Mouse (Mus musculus): ENCODE measurements around the gene Zfyve27. TPM values are rescaled to one million over a fixed set of nuclear protein-coding genes. Genes with fewer than 3 reads are reported as not detected.

The Zfyve27 gene
- total RNA-seq, 2 experiments from 2014 or later: 94.5 to 96.4 TPM

GRCm38 (mm10) chr19:42226451-42226850, 62.7 kb downstream of the Zfyve27 start:
- intact Hi-C loops (cut with DNase I): no loop called here
- no peak for DNase-seq

- intact Hi-C loops (cut with DNase I): no loop called here
- DNase-seq: no peak
Observed at GRCm38 (mm10) chr19:42229499-42230287, 65.9 kb downstream of the Zfyve27 start.

- intact Hi-C loops (cut with DNase I): no loop called here
- DNase-seq: no peak
Observed at GRCm38 (mm10) chr19:42230288-42230568, 66.5 kb downstream of the Zfyve27 start.

GRCm38 (mm10) chr19:42230986-42231385, 67.2 kb downstream of the Zfyve27 start:
- intact Hi-C loops (cut with DNase I): no loop called here
- DNase-seq: peak; percentile 57

GRCm38 (mm10) chr19:42237602-42238340, 74.0 kb downstream of the Zfyve27 start:
- intact Hi-C loops (cut with DNase I): no loop called here

GRCm38 (mm10) chr19:42238341-42238715, 74.6 kb downstream of the Zfyve27 start:
- no peak for DNase-seq
- intact Hi-C loops (cut with DNase I): no loop called here

More at GRCm38 (mm10) chr19:42237602-42238340, 74.0 kb downstream of the Zfyve27 start:
- peak; percentile 17 for DNase-seq

GRCm38 (mm10) chr19:42240881-42241280, 77.1 kb downstream of the Zfyve27 start:
- no peak for DNase-seq
- intact Hi-C loops (cut with DNase I): no loop called here

- no peak for DNase-seq
- intact Hi-C loops (cut with DNase I): no loop called here
Observed at GRCm38 (mm10) chr19:42243401-42243800, 79.7 kb downstream of the Zfyve27 start.

Other genes with a start within 250 kb of the Zfyve27 start
- 10 to 100 TPM; 30.8 to 36.8 TPM for gene Exosc1, start 230.5 kb upstream of the Zfyve27 start, total RNA-seq (2021)
- gene Zdhhc16, start 230.5 kb upstream of the Zfyve27 start, total RNA-seq (2021): 10 to 100 TPM; 67.6 to 72.9 TPM
- gene Mms19, start 182.8 kb upstream of the Zfyve27 start, total RNA-seq (2021): 10 to 100 TPM; 38.4 to 51.1 TPM
- 10 to 100 TPM; 12.7 to 13.5 TPM for gene Ubtd1, start 182.2 kb upstream of the Zfyve27 start, total RNA-seq (2021)
- gene Ankrd2, start 128.0 kb upstream of the Zfyve27 start, total RNA-seq (2021): not detected
- 10 to 100 TPM in 1 of 2 experiments, 1 to 10 TPM in 1; 9.0 to 10.2 TPM for gene Hoga1, start 118.3 kb upstream of the Zfyve27 start, total RNA-seq (2021)
- gene 4933411K16Rik, start 111.7 kb upstream of the Zfyve27 start, total RNA-seq (2021): 1 to 10 TPM; 2.2 to 2.6 TPM
- gene Morn4, start 77.6 kb upstream of the Zfyve27 start, total RNA-seq (2021): 100 to 1,000 TPM; 108 to 113 TPM
- gene Pi4k2a, start 73.5 kb upstream of the Zfyve27 start, total RNA-seq (2021): 10 to 100 TPM; 39.5 TPM
- 1 to 10 TPM; 7.4 to 8.5 TPM for gene Avpi1, start 34.9 kb upstream of the Zfyve27 start, total RNA-seq (2021)
- 10 to 100 TPM; 12.5 to 14.7 TPM for gene Marveld1, start 16.6 kb upstream of the Zfyve27 start, total RNA-seq (2021)
- 1 to 10 TPM in 1 of 2 experiments, under 1 TPM in 1; 0.92 to 1.6 TPM for gene Sfrp5, start 38.3 kb downstream of the Zfyve27 start, total RNA-seq (2021)
- 10 to 100 TPM; 87.4 to 88.9 TPM for gene Golga7b, start 83.6 kb downstream of the Zfyve27 start, total RNA-seq (2021)